Mouse (Mus musculus) left cerebral cortex, adult 18-20 months (tissue): Measurements from ENCODE around the gene Asic4. TPM values are rescaled to one million over a fixed set of nuclear protein-coding genes. Genes with fewer than 3 reads are reported as not detected.

Experiments
- DNase-seq, 2 experiments: peaks; one replicate each; pipeline ENCODE4 v3.0.0; 2021 to 2022; ENCODE audit warnings: low spot score in 2 of 2, mixed read lengths in 1 of 2
- long read RNA-seq, 2 experiments: library from polyadenylated mRNA; stranded (forward); transcript quantifications; one replicate each; pipeline ENCODE4 v2.0.0; 2021
- total RNA-seq, 2 experiments: library from RNA; stranded (reverse); gene quantifications; 2 replicates each; pipeline ENCODE4 v1.2.3; 2021

Gene Asic4
- total RNA-seq, result 10 to 100 TPM; 16.2 to 19.6 TPM
- long read RNA-seq, experiment 1, result 0 reads
- long read RNA-seq, experiment 2, result 0 reads

- no peak for DNase-seq
Measured at GRCm38 (mm10) chr1:75450314-75451005, at the start of gene Asic4. Gene Asic4 (plus strand): TSS chr1:75450436.

GRCm38 (mm10) chr1:75400493-75401115 is 49.6 kb upstream of the Asic4 start:
- DNase-seq, result no peak

DNA sequence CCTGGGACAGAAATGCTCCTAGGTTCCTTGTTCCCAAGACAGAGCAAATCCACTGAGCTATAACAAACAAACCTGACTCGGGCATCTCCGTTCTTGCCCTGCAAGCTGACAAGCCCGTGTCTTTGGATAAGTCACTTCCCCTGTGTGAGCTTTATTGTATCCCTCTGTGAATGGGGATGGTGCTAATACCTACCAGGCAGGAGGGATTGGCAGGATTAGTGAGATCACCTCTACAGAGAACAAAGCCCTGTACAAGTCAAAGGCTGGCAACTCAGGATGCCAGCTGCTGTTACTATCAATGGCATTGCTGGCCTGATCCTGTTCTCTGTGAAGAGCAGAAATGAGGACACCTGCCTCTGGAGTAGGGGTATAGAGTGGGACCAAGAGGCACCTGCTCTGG is 44.7 kb upstream of the Asic4 start:
- no peak for DNase-seq

GRCm38 (mm10) chr1:75406173-75406572 is 44.1 kb upstream of the Asic4 start:
- no peak for DNase-seq

GRCm38 (mm10) chr1:75407056-75407455 is 43.2 kb upstream of the Asic4 start:
- no peak for DNase-seq

- DNase-seq, result no peak
Measured at GRCm38 (mm10) chr1:75408210-75408609, 42.0 kb upstream of the Asic4 start.

GRCm38 (mm10) chr1:75409950-75410349 is 40.3 kb upstream of the Asic4 start:
- DNase-seq, result no peak

GRCm38 (mm10) chr1:75412196-75412595 is 38.0 kb upstream of the Asic4 start:
- no peak for DNase-seq

DNA sequence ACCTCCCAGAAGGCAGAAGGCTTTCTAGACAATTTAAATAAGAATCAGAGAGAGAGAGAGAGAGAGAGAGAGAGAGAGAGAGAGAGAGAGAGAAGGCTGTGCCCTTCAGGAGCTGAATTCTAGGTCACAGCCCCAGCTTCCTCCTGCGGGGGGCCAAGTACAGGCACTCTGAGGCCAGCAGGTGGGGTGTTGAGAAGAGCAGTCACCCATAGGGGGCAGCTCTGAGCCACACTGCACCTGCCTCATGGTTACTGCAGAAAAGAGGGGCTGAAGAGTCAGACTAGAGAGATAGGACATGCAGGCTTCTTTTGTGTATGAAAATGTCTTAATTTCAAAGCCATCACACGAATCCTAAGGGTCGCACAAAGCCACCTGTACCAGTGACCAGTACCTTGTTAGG is 36.5 kb upstream of the Asic4 start:
- DNase-seq, result peak; percentile 52

DNA sequence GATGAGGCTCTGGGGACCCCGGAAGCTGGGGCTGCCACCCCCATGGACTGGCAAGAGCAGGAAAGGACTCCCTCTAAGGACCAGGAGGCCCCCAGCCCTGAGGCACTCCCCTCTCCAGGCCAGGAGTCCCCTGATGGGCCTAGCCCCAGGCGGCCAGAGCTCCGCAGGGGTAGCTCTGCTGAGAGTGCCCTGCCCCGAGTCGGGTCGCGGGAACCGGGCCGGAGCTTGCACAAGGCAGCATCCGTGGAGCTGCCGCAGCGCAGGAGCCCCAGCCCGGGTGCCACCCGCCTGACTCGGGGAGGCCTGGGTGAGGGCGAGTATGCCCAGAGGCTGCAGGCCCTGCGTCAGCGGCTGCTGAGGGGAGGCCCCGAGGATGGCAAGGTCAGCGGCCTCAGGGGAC is 28.4 kb upstream of the Asic4 start:
- no peak for DNase-seq

GRCm38 (mm10) chr1:75422216-75422822 is 27.9 kb upstream of the Asic4 start:
- DNase-seq, result no peak

GRCm38 (mm10) chr1:75422823-75423471 is 27.3 kb upstream of the Asic4 start:
- DNase-seq, result no peak

DNA sequence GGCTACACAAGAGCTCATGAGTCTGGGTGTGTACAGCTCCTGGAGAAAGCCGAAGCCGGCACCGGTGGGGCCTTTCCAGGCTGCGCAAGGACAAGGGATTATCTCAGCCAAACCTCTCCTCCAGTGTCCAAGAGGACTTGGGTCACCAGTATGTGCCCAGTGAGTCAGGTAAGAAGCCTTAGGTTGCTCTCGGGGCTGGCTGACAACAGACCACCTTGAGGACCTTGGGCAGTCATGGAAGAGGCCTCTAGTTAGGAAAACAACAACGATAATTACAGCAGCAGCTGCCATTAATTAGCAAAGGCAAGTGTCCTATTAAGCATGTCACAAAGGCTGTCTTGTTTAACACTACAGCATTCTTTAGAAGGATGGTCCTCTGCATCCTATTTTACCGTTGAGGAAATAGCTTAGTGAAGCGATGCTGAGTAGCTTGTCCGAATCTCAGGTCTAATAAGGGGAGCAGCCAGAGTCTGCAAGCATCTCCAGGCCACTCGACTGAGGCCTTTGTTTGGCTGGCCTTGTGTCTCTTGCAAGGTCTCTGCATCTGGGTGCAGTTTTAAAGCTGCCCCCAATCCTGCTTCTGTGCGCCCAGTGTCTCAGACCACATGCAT is 26.4 kb upstream of the Asic4 start:
- DNase-seq, result no peak

DNA sequence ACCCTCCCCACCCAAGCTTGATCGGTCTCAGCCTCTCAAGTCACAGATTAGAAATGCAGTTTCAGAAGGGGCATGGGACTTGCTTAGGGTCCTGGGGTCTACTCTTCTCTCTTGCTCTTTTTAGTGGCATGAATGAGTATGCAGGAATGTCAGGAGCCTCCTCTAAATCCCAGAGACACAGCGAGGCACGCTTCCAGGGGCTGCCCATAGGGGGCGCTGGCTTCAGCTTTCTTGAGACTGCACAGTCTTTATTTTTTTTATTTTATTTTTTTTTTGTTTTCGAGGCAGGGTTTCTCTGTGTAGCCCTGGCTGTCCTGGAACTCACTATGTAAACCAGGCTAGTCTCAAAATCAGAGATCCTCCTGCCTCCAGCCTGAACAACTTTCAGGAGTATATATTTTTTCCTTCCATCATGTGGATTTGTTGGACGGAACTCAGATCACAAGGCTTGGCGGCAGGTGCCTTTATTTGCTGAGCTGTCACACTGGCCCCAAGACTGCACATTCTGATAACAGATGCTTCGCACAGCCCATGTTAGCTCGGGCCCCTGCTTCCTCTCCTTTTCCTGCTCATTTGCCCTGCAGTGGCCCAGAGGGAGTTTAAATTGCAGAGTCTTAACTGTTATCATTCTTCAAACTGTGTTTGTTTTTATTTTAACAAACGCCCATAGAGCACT is 24.3 kb upstream of the Asic4 start:
- DNase-seq, result peak; percentile 52 to 62

GRCm38 (mm10) chr1:75435475-75436328 is 14.5 kb upstream of the Asic4 start, which contains the start of gene Gmppa:
Gene Gmppa (plus strand): TSS chr1:75435930.
- DNase-seq, result peak; percentile 83 to 85

GRCm38 (mm10) chr1:75438782-75439181 is 11.5 kb upstream of the Asic4 start:
- DNase-seq, result no peak

DNA sequence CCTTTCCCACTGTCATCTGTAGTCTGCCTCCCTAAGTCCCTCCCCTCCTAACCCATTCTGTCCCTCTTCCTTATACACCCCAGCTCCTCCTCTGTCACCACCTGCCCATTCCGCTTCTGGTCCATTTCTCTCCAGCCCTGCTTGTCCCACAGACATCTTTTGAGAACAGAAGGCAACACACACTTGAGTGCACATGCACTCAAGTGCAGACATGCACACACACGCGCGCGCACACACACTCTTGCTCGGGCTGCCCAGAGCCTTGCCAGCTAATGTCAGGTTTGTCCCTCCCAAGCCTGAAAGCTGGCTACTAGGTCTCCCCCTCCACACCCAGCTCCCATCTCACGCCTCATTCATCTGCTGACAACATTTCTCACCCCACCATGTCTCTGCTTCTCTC is 9.6 kb upstream of the Asic4 start:
- no peak for DNase-seq

DNA sequence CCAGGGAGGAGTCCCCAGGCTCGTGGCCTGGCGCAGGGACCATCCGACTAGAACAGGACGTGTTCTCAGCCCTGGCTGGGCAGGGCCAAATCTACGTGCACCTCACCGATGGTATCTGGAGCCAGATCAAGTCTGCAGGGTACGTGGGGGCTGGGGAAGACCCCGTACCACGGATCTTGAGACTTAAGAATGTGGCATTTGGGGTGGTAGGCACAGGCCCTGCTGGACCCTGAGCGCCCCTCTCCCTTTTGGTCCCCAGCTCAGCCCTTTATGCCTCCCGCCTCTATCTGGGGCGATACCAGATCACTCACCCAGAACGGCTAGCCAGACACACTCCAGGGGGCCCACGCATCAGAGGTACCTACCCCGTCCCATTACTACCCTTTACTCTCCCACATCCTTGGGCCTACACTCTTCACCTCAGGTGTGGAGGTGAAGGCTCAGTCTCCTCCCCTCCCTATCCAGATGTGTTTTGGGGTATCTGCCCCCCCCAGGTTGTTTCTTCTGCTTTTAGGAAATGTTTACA is 8.7 kb upstream of the Asic4 start:
- DNase-seq, result no peak

- no peak for DNase-seq
Measured at GRCm38 (mm10) chr1:75442171-75442570, 8.1 kb upstream of the Asic4 start.

- DNase-seq, result no peak
Measured at GRCm38 (mm10) chr1:75442811-75443210, 7.4 kb upstream of the Asic4 start.
